Mouse (Mus musculus) limb, embryonic 12.5 days (tissue): ENCODE results near the gene Ttc34. TPM values are rescaled to one million over a fixed set of nuclear protein-coding genes. Genes with fewer than 3 reads are reported as not detected.

Experiments
- ATAC-seq: fragments of 200-750 bp; cut with Nextera tagmentation; 2 replicates; pipeline ENCODE4 v1.8.0; 2017; ENCODE audit warnings: low read depth, moderate TSS enrichment; ENCODE audit not compliant: insufficient number of reproducible peaks, insufficient read depth, low FRiP score, low TSS enrichment
- H3K27ac ChIP-seq: fragments of 300-500 bp; sonication (generic); 2 replicates; pipeline ENCODE4 v1.5.1; 2016; ENCODE audit warnings: mild to moderate bottlenecking, moderate library complexity
- H3K27me3 ChIP-seq: fragments of 300-500 bp; sonication (generic); 2 replicates; pipeline ENCODE4 v1.6.1; 2016; ENCODE audit warnings: mild to moderate bottlenecking, moderate library complexity
- H3K36me3 ChIP-seq: fragments of 300-500 bp; sonication (generic); 2 replicates; pipeline ENCODE4 v1.6.1; 2016; ENCODE audit warnings: mild to moderate bottlenecking, moderate library complexity
- H3K4me1 ChIP-seq: fragments of 300-500 bp; sonication (generic); replicated peaks from 2 replicates; pipeline ENCODE4 v1.6.1; 2016
- H3K4me2 ChIP-seq: fragments of 300-500 bp; sonication (generic); 2 replicates; pipeline ENCODE4 v1.6.1; 2016; ENCODE audit warnings: mild to moderate bottlenecking, moderate library complexity
- H3K4me3 ChIP-seq: fragments of 300-500 bp; sonication (generic); replicated peaks from 2 replicates; pipeline ENCODE4 v1.5.1; 2016; ENCODE audit warnings: mild to moderate bottlenecking
- H3K9ac ChIP-seq: fragments of 300-500 bp; sonication (generic); replicated peaks from 2 replicates; pipeline ENCODE4 v1.6.1; 2016; ENCODE audit warnings: mild to moderate bottlenecking, moderate library complexity
- H3K9me3 ChIP-seq: fragments of 300-500 bp; sonication (generic); 2 replicates; pipeline ENCODE4 v1.6.1; 2016; ENCODE audit warnings: mild to moderate bottlenecking, moderate library complexity
- WGBS: fragments of 180-500 bp; shearing (Covaris S2); methylation state at CpG from one replicate; pipeline ENCODE4 v1.1.7; 2016; 5-methylcytosine and 5-hydroxymethylcytosine counted together
- polyA plus RNA-seq: library from polyadenylated mRNA; unstranded; fragments of >200 nt; fragmentation: Nextera tagmentation; extraction: Ambion mirVana; gene quantifications from 2 replicates; pipeline ENCODE4 v1.2.1, GENCODE M21; 2016

The Ttc34 gene
- polyA plus RNA-seq, 1 experiment from 2014 or later, result 0.23 TPM

DNA sequence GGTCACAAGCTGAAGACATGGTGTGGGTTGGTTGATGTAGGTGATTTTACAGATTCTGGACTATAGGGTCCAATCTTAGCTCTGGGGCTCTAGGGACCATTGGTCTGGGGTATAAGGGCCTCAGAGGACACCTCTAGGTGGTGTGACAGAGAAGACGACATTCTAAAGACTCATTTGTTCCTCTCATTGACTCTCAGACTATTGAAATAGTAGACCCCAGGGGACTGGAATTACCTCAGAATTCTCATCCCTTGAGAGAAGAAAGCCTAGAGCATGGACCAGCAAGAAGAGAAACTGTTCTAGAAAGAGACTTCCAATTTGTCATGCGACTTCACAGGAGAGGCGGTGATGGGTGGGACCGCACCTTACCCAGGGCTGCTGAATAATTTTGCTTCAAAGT lies 77.0 kb downstream of the Ttc34 start:
- H3K9me3 ChIP-seq, result no peaks in the 10 kb centered on the region
- H3K36me3 ChIP-seq, result no peaks in the 10 kb centered on the region
- H3K9ac ChIP-seq, result no peak overlapping the region
- 92% methylated on average over 4 of the region's 4 CpGs for WGBS
- H3K4me2 ChIP-seq, result no peak overlapping the region
- no peaks in the 10 kb centered on the region for H3K27me3 ChIP-seq
- peaks cover 14% of the 10 kb centered on the region for H3K4me1 ChIP-seq
- H3K4me3 ChIP-seq, result no peak overlapping the region
- ATAC-seq, result no peak
- H3K27ac ChIP-seq, result no peak overlapping the region

DNA sequence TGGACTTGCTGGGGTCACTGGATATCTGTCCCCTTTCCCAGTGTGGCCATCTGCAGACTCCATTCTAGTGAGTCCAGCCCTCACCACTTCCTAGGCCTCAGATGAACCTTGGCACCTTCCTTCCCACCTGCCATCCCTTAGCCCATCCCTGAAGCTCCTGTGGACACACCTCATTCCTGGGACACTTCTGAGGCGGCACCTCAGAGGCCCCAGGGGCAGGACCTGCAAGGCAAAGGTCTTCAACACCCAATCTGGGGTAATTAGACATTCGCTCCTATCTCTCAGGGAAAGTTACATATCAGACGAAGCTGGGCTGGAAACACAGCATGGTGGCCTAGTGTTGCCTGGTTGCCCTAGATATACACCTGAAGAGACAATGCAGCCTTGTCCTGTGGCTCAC lies 77.4 kb downstream of the Ttc34 start:
- 68% methylated on average over 3 of the region's 3 CpGs for WGBS
- Histone ChIP-seq H3K9ac (no peak overlapping the region), H3K36me3 (no peaks in the 10 kb centered on the region), H3K4me3 (no peak overlapping the region), H3K9me3 (no peaks in the 10 kb centered on the region), H3K27ac (no peak overlapping the region), H3K4me2 (no peak overlapping the region), H3K4me1 (peaks cover 14% of the 10 kb centered on the region), H3K27me3 (no peaks in the 10 kb centered on the region)
- ATAC-seq, result no peak

DNA sequence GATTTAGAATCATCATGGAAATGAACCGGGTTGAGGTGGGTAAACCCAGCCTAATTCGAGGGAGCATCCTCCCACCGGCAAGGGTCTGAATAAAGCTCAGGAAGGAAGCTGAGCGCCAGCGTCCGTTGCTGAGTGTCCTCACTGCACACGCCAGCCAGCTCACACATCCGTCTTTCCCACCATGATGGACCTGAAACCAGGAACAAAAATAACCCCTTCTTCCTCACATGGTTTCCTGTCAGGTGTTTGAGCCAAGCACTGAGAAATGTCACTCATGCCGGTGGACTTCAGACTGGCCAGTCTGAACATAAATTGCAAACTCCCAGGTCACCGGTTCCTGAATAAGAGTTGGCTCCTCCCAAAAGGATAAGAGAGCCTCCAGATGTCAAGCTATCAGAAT lies 78.0 kb downstream of the Ttc34 start:
- WGBS, result 81% methylated on average over 10 of the region's 10 CpGs
- Histone ChIP-seq H3K27ac (no peak overlapping the region), H3K36me3 (no peaks in the 10 kb centered on the region), H3K4me2 (no peak overlapping the region), H3K9ac (no peak overlapping the region), H3K27me3 (no peaks in the 10 kb centered on the region), H3K4me1 (peaks cover 12% of the 10 kb centered on the region), H3K9me3 (no peaks in the 10 kb centered on the region), H3K4me3 (no peak overlapping the region)
- ATAC-seq, result no peak

- H3K36me3 ChIP-seq, result no peaks in the 10 kb centered on the region
- no peaks in the 10 kb centered on the region for H3K4me1 ChIP-seq
- no peak overlapping the region for H3K4me3 ChIP-seq
- no peak overlapping the region for H3K9ac ChIP-seq
- H3K9me3 ChIP-seq, result no peaks in the 10 kb centered on the region
- no peak overlapping the region for H3K27ac ChIP-seq
- no peak for ATAC-seq
- WGBS, result 82% methylated on average over 4 of the region's 4 CpGs
- no peaks in the 10 kb centered on the region for H3K27me3 ChIP-seq
- no peak overlapping the region for H3K4me2 ChIP-seq
These were observed 79.4 kb downstream of the Ttc34 start for GRCm38 (mm10) chr4:154916662-154917061.

Other genes with a start within 250 kb of the Ttc34 start
- gene Prdm16, start 200.6 kb upstream of the Ttc34 start, polyA plus RNA-seq, result 97.9 and 115 TPM in 2 replicates
- gene Actrt2, start 169.6 kb upstream of the Ttc34 start, polyA plus RNA-seq, result not detected in 2 replicates
- 0.11 and 0.19 TPM in 2 replicates for gene Mmel1, start 32.1 kb downstream of the Ttc34 start, polyA plus RNA-seq
- gene Fam213b, start 61.7 kb downstream of the Ttc34 start, polyA plus RNA-seq, result 42.8 and 43.2 TPM in 2 replicates
- gene Tnfrsf14, start 91.1 kb downstream of the Ttc34 start, polyA plus RNA-seq, result 1.0 and 1.4 TPM in 2 replicates
- 0.54 and 1.1 TPM in 2 replicates for gene Hes5, start 123.5 kb downstream of the Ttc34 start, polyA plus RNA-seq
- gene Pank4, start 126.7 kb downstream of the Ttc34 start, polyA plus RNA-seq, result 56.3 and 60.5 TPM in 2 replicates
- 2.3 and 3.4 TPM in 2 replicates for gene Plch2, start 219.3 kb downstream of the Ttc34 start, polyA plus RNA-seq
- 20.8 and 21.9 TPM in 2 replicates for gene Pex10, start 229.6 kb downstream of the Ttc34 start, polyA plus RNA-seq
- gene Rer1, start 248.9 kb downstream of the Ttc34 start, polyA plus RNA-seq, result 136 and 141 TPM in 2 replicates
- 5.2 and 6.9 TPM in 2 replicates for gene Morn1, start 249.1 kb downstream of the Ttc34 start, polyA plus RNA-seq